Mouse (Mus musculus) small intestine, adult 2 months (tissue): ENCODE data around the gene Pilra.
"Not testable (repeated sequence)": the region's sequence is repeated elsewhere in the genome, so short reads cannot be mapped to it uniquely, and the experiment has no call there.

Experiments
- CTCF ChIP-seq: fragments of 200-500 bp; IDR thresholded peaks from 2 replicates; pipeline ENCODE4 v1.5.1; 2012; ENCODE audit warnings: low read depth, mild to moderate bottlenecking, control low read depth, inconsistent platforms, low read length, moderate library complexity, mixed read lengths; ENCODE audit not compliant: insufficient replicate concordance, insufficient read length; ENCODE audit errors: extremely low read depth
- POLR2A ChIP-seq: fragments of 200-500 bp; IDR thresholded peaks from 2 replicates; pipeline ENCODE4 v1.6.1; 2012; ENCODE audit warnings: low read depth, mild to moderate bottlenecking, control low read depth, inconsistent platforms, low read length, moderate library complexity

DNA sequence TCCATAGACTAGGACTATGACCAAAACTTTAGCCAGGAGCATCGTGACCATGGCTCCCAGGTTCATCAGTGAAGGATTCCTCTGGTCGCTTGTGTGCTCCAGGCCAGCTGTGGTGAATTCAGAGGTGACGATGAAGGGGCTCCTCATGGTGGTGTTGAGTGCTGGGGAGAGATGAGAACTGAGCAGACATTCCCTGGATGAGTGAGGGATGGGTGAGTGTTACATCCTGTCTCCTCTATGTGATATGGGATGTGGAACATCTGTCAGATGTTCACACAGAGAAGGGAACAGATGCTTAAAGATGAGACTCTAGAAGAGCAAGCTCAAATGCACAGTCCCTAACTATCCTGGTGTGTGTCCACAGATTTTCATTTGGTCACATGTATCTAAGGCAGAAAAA, 18.8 kb upstream of the Pilra start:
- TF ChIP-seq CTCF, POLR2A: not testable (repeated sequence)
